Mouse (Mus musculus) neural tube, embryonic 11.5 days (tissue): ENCODE measurements around the gene Rabgap1l. TPM values are rescaled to one million over a fixed set of nuclear protein-coding genes. Genes with fewer than 3 reads are reported as not detected.
A peak's percentile ranks its signal among the peaks of the same experiment; 100 is the strongest.

Source experiments
- ATAC-seq: fragments of 200-750 bp; cut with Nextera tagmentation; 2 replicates; pipeline ENCODE4 v1.8.0; 2017; ENCODE audit warnings: moderate number of reproducible peaks, mild to moderate bottlenecking, moderate TSS enrichment, moderate library complexity; ENCODE audit not compliant: insufficient read depth, low FRiP score, low TSS enrichment
- DNase-seq: peaks from one replicate; pipeline ENCODE4 v3.0.0-alpha.2; 2015; ENCODE audit warnings: low spot score
- H3K27ac ChIP-seq: fragments of 300-500 bp; sonication (generic); 2 replicates; pipeline ENCODE4 v1.5.1; 2014; ENCODE audit warnings: low read depth, mild to moderate bottlenecking, low read length
- H3K27me3 ChIP-seq: fragments of 300-500 bp; sonication (generic); 2 replicates; pipeline ENCODE4 v1.6.1; 2014; ENCODE audit warnings: mild to moderate bottlenecking, low read length, mixed read lengths; ENCODE audit not compliant: control insufficient read depth, insufficient read depth
- H3K36me3 ChIP-seq: fragments of 300-500 bp; sonication (generic); 2 replicates; pipeline ENCODE4 v1.6.1; 2014; ENCODE audit warnings: mild to moderate bottlenecking, low read length, moderate library complexity, mixed read lengths; ENCODE audit not compliant: control insufficient read depth, insufficient read depth
- H3K4me1 ChIP-seq: fragments of 300-500 bp; sonication (generic); 2 replicates; pipeline ENCODE4 v1.6.1; 2014; ENCODE audit warnings: low read length, mixed read lengths; ENCODE audit not compliant: control insufficient read depth, insufficient read depth
- H3K4me2 ChIP-seq: fragments of 300-500 bp; sonication (generic); 2 replicates; pipeline ENCODE4 v1.6.1; 2014; ENCODE audit warnings: low read depth, mild to moderate bottlenecking, moderate library complexity
- H3K4me3 ChIP-seq: fragments of 300-500 bp; sonication (generic); 2 replicates; pipeline ENCODE4 v1.5.1; 2014; ENCODE audit warnings: low read depth, low read length
- H3K9ac ChIP-seq: fragments of 300-500 bp; sonication (generic); 2 replicates; pipeline ENCODE4 v1.6.1; 2014; ENCODE audit warnings: mild to moderate bottlenecking, low read length
- H3K9me3 ChIP-seq: fragments of 300-500 bp; sonication (generic); 2 replicates; pipeline ENCODE4 v1.6.1; 2016; ENCODE audit warnings: low read length; ENCODE audit not compliant: control insufficient read depth
- WGBS: fragments of 180-500 bp; shearing (Covaris S2); extraction: QIAGEN DNeasy Blood & Tissue Kit; methylation state at CpG from one replicate; pipeline ENCODE4 v1.1.7; 2014; 5-methylcytosine and 5-hydroxymethylcytosine counted together
- polyA plus RNA-seq: library from polyadenylated mRNA; unstranded; fragments of >200 nt; fragmentation: Nextera tagmentation; extraction: Ambion mirVana; gene quantifications from 2 replicates; pipeline ENCODE4 v1.2.1, GENCODE M21; 2014

Rabgap1l gene
- polyA plus RNA-seq, 1 experiment from 2014 or later, result 14.1 TPM

GRCm38 (mm10) chr1:160765565-160765964 lies 27.4 kb downstream of the Rabgap1l start:
- 83% methylated on average over 2 of the region's 2 CpGs for WGBS
- no peak overlapping the region for H3K9ac ChIP-seq
- ATAC-seq (no peak), DNase-seq (no peak)
- H3K9me3 ChIP-seq, result no peaks in the 10 kb centered on the region
- no peaks in the 10 kb centered on the region for H3K4me1 ChIP-seq
- no peak overlapping the region for H3K27ac ChIP-seq
- no peak overlapping the region for H3K4me2 ChIP-seq
- H3K36me3 ChIP-seq, result no peaks in the 10 kb centered on the region
- no peaks in the 10 kb centered on the region for H3K27me3 ChIP-seq
- no peak overlapping the region for H3K4me3 ChIP-seq

- Histone ChIP-seq H3K4me2 (no peak overlapping the region), H3K9ac (no peak overlapping the region), H3K4me3 (no peak overlapping the region), H3K4me1 (no peaks in the 10 kb centered on the region), H3K27me3 (no peaks in the 10 kb centered on the region), H3K27ac (no peak overlapping the region), H3K9me3 (no peaks in the 10 kb centered on the region), H3K36me3 (no peaks in the 10 kb centered on the region)
- 13% methylated on average over 3 of the region's 3 CpGs for WGBS
- ATAC-seq, result peak; percentile 78; the same call in 1 of the 2 replicates
- peak; percentile 53 for DNase-seq
These were observed 34.8 kb downstream of the Rabgap1l start for GRCm38 (mm10) chr1:160758243-160758642.

- Histone ChIP-seq H3K4me2 (no peak overlapping the region), H3K4me1 (no peaks in the 10 kb centered on the region), H3K9ac (no peak overlapping the region), H3K9me3 (no peaks in the 10 kb centered on the region), H3K27ac (no peak overlapping the region), H3K4me3 (no peak overlapping the region), H3K36me3 (no peaks in the 10 kb centered on the region), H3K27me3 (no peaks in the 10 kb centered on the region)
- no peak for DNase-seq
- no peak for ATAC-seq
These were observed 37.7 kb downstream of the Rabgap1l start for GRCm38 (mm10) chr1:160755359-160755758.

- Histone ChIP-seq H3K27ac (no peak overlapping the region), H3K27me3 (no peaks in the 10 kb centered on the region), H3K4me3 (no peak overlapping the region), H3K9me3 (no peaks in the 10 kb centered on the region), H3K4me1 (no peaks in the 10 kb centered on the region), H3K36me3 (no peaks in the 10 kb centered on the region), H3K4me2 (no peak overlapping the region), H3K9ac (no peak overlapping the region)
- DNase-seq, result no peak
- 76% methylated on average over 2 of the region's 2 CpGs for WGBS
- ATAC-seq, result no peak
These were observed 42.4 kb downstream of the Rabgap1l start for GRCm38 (mm10) chr1:160750629-160751028.

- Histone ChIP-seq H3K27ac (no peak overlapping the region), H3K9me3 (no peaks in the 10 kb centered on the region), H3K27me3 (no peaks in the 10 kb centered on the region), H3K36me3 (no peaks in the 10 kb centered on the region), H3K4me2 (no peak overlapping the region), H3K4me1 (no peaks in the 10 kb centered on the region), H3K4me3 (no peak overlapping the region), H3K9ac (no peak overlapping the region)
- ATAC-seq (no peak), DNase-seq (no peak)
- WGBS, result 45% methylated on average over 7 of the region's 7 CpGs
These were observed 46.2 kb downstream of the Rabgap1l start for GRCm38 (mm10) chr1:160746786-160747185.

GRCm38 (mm10) chr1:160745238-160745930 lies 47.6 kb downstream of the Rabgap1l start:
- ATAC-seq (no peak), DNase-seq (no peak)
- 89% methylated on average over 6 of the region's 7 CpGs for WGBS
- Histone ChIP-seq H3K4me2 (no peak overlapping the region), H3K36me3 (no peaks in the 10 kb centered on the region), H3K4me3 (no peak overlapping the region), H3K9me3 (no peaks in the 10 kb centered on the region), H3K4me1 (no peaks in the 10 kb centered on the region), H3K27ac (no peak overlapping the region), H3K27me3 (no peaks in the 10 kb centered on the region), H3K9ac (no peak overlapping the region)

GRCm38 (mm10) chr1:160744009-160744408 lies 49.0 kb downstream of the Rabgap1l start:
- 63% methylated on average over 3 of the region's 3 CpGs for WGBS
- Histone ChIP-seq H3K27ac (no peak overlapping the region), H3K4me2 (no peak overlapping the region), H3K27me3 (no peaks in the 10 kb centered on the region), H3K36me3 (no peaks in the 10 kb centered on the region), H3K4me3 (no peak overlapping the region), H3K9me3 (no peaks in the 10 kb centered on the region), H3K4me1 (no peaks in the 10 kb centered on the region), H3K9ac (no peak overlapping the region)
- DNase-seq (no peak), ATAC-seq (no peak)

GRCm38 (mm10) chr1:160743229-160743628 lies 49.8 kb downstream of the Rabgap1l start:
- Histone ChIP-seq H3K9me3 (no peaks in the 10 kb centered on the region), H3K4me3 (no peak overlapping the region), H3K4me1 (no peaks in the 10 kb centered on the region), H3K4me2 (no peak overlapping the region), H3K27me3 (no peaks in the 10 kb centered on the region), H3K27ac (no peak overlapping the region), H3K36me3 (no peaks in the 10 kb centered on the region), H3K9ac (no peak overlapping the region)
- WGBS, result 9% methylated on average over 2 of the region's 2 CpGs
- DNase-seq (peak; percentile 62), ATAC-seq (peak; percentile 60; the same call in 1 of the 2 replicates)

GRCm38 (mm10) chr1:160740650-160741049 lies 52.4 kb downstream of the Rabgap1l start:
- no peak overlapping the region for H3K4me3 ChIP-seq
- WGBS, result 78% methylated on average over 2 of the region's 2 CpGs

More at GRCm38 (mm10) chr1:160740650-160741049, 52.4 kb downstream of the Rabgap1l start:
- ATAC-seq, result no peak
- Histone ChIP-seq H3K4me2 (no peak overlapping the region), H3K9me3 (no peaks in the 10 kb centered on the region), H3K4me1 (no peaks in the 10 kb centered on the region), H3K9ac (no peak overlapping the region), H3K36me3 (no peaks in the 10 kb centered on the region), H3K27ac (no peak overlapping the region), H3K27me3 (no peaks in the 10 kb centered on the region)
- no peak for DNase-seq
